Mouse (Mus musculus) brain, embryonic 14.5 days (tissue): ENCODE data around the gene Adra1b.

ENCODE experiments used
- CTCF ChIP-seq: fragments of 200-500 bp; IDR thresholded peaks from 2 replicates; pipeline ENCODE4 v1.5.1; 2012; ENCODE audit warnings: inconsistent platforms, mild to moderate bottlenecking, moderate library complexity, borderline replicate concordance; ENCODE audit not compliant: insufficient read depth, insufficient read length; ENCODE audit errors: extremely low read depth
- POLR2A ChIP-seq: fragments of 200-500 bp; IDR thresholded peaks from 2 replicates; pipeline ENCODE4 v1.6.1; 2012; ENCODE audit warnings: mild to moderate bottlenecking, inconsistent platforms, borderline replicate concordance; ENCODE audit not compliant: poor library complexity, insufficient read depth, insufficient read length, severe bottlenecking; ENCODE audit errors: extremely low read depth

GRCm38 (mm10) chr11:43826769-43827168 is 74.2 kb downstream of the Adra1b start:
- TF ChIP-seq POLR2A (no peak), CTCF (no peak)
